Mouse (Mus musculus) heart, adult 2 months (tissue): Measurements from ENCODE around the gene Robo2. TPM values are rescaled to one million over a fixed set of nuclear protein-coding genes. Genes with fewer than 3 reads are reported as not detected.

ENCODE experiments used
- DNase-seq, 2 experiments: peaks; one replicate each; pipeline ENCODE4 v3.0.0; 2021
- H3K27ac ChIP-seq: fragments of 200-600 bp; 2 replicates; pipeline ENCODE4 v1.8.1; 2022
- H3K27me3 ChIP-seq: fragments of 200-500 bp; 2 replicates; pipeline ENCODE4 v1.6.1; 2012; ENCODE audit warnings: mild to moderate bottlenecking, low read length, inconsistent platforms, mixed read lengths; ENCODE audit not compliant: control insufficient read depth, insufficient read depth
- H3K36me3 ChIP-seq: fragments of 200-500 bp; 2 replicates; pipeline ENCODE4 v1.6.1; 2012; ENCODE audit warnings: low read length, inconsistent platforms; ENCODE audit not compliant: control insufficient read depth, insufficient read depth
- H3K4me1 ChIP-seq: fragments of 200-500 bp; 2 replicates; pipeline ENCODE4 v1.6.1; 2011; ENCODE audit warnings: low read length; ENCODE audit not compliant: control insufficient read depth, insufficient read depth
- H3K4me3 ChIP-seq: fragments of 200-600 bp; 2 replicates; pipeline ENCODE4 v1.8.1; 2022
- H3K79me2 ChIP-seq: fragments of 200-500 bp; replicated peaks from 2 replicates; pipeline ENCODE4 v1.6.1; 2012; ENCODE audit warnings: mild to moderate bottlenecking, inconsistent platforms, low read length, moderate library complexity, mixed read lengths; ENCODE audit not compliant: control insufficient read depth, insufficient read depth
- H3K9ac ChIP-seq: fragments of 200-500 bp; 2 replicates; pipeline ENCODE4 v1.6.1; 2012; ENCODE audit warnings: low read depth, mild to moderate bottlenecking, control low read depth, inconsistent platforms, low read length, mixed read lengths
- CTCF ChIP-seq: fragments of 200-600 bp; IDR thresholded peaks from 2 replicates; pipeline ENCODE4 v1.8.1; 2022; ENCODE audit warnings: antibody characterized with exemption, mild to moderate bottlenecking, moderate library complexity
- EP300 ChIP-seq: fragments of 200-500 bp; IDR thresholded peaks from 2 replicates; pipeline ENCODE4 v1.6.1; 2011; ENCODE audit warnings: low read depth, low read length, control low read depth; ENCODE audit not compliant: insufficient read depth
- POLR2A ChIP-seq: fragments of 200-500 bp; IDR thresholded peaks from 2 replicates; pipeline ENCODE4 v1.6.1; 2011; ENCODE audit warnings: mild to moderate bottlenecking, low read depth, low read length, control low read depth; ENCODE audit not compliant: insufficient read depth
- WGBS: fragments of 180-500 bp; shearing (Covaris S2); methylation state at CpG from one replicate; pipeline ENCODE4 v1.1.7; 2018; 5-methylcytosine and 5-hydroxymethylcytosine counted together
- intact Hi-C: fragments of 180-260 bp; cut with DNase I; formaldehyde crosslinking; loops from one replicate; pipeline ENCODE4 v1.15.1; 2025
- polyA plus RNA-seq: library from polyadenylated mRNA; depleted of rRNA; stranded (reverse); fragments of >200 nt; gene quantifications from 2 replicates; pipeline ENCODE4 v1.2.3, GENCODE M21; 2012
- total RNA-seq, 2 experiments: library from RNA; stranded (reverse); gene quantifications; 2 replicates each; pipeline ENCODE4 v1.2.3; 2021

Robo2 gene
- total and polyA plus RNA-seq, 3 experiments, result 0.39 to 1.0 (median 0.70) TPM

GRCm38 (mm10) chr16:74169642-74170041 lies 242.0 kb downstream of the Robo2 start:
- Histone ChIP-seq H3K27ac (no peak overlapping the region), H3K4me1 (no peaks in the 10 kb centered on the region), H3K9ac (no peak overlapping the region), H3K79me2 (no peaks in the 10 kb centered on the region), H3K36me3 (no peaks in the 10 kb centered on the region), H3K4me3 (no peak overlapping the region), H3K27me3 (no peaks in the 10 kb centered on the region)
- TF ChIP-seq CTCF (no peak), POLR2A (no peak), EP300 (no peak)
- WGBS, result 95% methylated on average over 4 of the region's 4 CpGs
- DNase-seq, result no peak
- intact Hi-C loops, result no loop called here

DNA sequence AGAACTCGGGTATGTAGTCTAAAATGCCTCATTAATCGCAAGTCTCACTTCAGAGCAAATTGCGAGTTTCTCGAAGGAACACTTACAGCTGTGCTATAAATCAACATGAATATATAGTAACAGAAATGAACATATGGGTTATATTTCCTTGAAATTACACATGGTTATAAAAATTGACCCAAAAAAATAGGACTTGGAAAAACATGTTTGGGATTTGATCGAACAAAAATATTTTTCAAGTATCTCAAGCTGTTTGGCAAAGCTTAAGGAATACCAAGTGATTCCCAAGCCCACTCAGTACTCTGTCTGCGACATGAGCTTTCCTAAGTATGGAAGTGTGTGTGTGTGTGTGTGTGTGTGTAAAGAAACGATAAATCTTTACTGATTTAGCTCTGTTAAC lies 242.5 kb downstream of the Robo2 start:
- Histone ChIP-seq H3K4me1 (no peaks in the 10 kb centered on the region), H3K27ac (no peak overlapping the region), H3K4me3 (no peak overlapping the region), H3K27me3 (no peaks in the 10 kb centered on the region), H3K9ac (no peak overlapping the region), H3K36me3 (no peaks in the 10 kb centered on the region), H3K79me2 (no peaks in the 10 kb centered on the region)
- 78% methylated on average over 7 of the region's 7 CpGs for WGBS
- DNase-seq, result no peak
- intact Hi-C loops, result no loop called here
- no peak for TF ChIP-seq POLR2A
- TF ChIP-seq CTCF, result no peak
- TF ChIP-seq EP300, result no peak

DNA sequence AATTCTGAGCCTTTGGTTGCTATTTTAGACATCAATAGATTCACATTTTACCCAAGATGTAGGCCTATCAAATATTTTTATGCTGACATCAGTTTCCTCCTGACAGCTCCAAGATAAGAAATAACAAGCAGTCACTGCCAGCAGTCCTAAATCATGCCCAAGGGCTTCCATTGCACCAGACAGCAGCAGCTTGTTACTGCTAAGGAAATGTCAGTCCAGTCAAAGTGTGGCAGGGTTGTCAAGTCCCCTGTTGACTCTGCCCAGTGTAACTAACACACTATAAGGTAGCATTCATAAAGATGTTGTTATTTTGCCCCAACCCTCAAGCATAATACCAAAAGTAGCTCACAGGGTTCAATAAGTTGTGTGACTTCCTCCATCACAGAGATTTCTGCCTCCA lies 243.8 kb downstream of the Robo2 start:
- TF ChIP-seq EP300 (no peak), POLR2A (no peak), CTCF (no peak)
- Histone ChIP-seq H3K4me1 (no peaks in the 10 kb centered on the region), H3K27ac (no peak overlapping the region), H3K4me3 (no peak overlapping the region), H3K9ac (no peak overlapping the region), H3K27me3 (no peaks in the 10 kb centered on the region), H3K79me2 (no peaks in the 10 kb centered on the region), H3K36me3 (no peaks in the 10 kb centered on the region)
- intact Hi-C loops, result no loop called here
- DNase-seq, result no peak

DNA sequence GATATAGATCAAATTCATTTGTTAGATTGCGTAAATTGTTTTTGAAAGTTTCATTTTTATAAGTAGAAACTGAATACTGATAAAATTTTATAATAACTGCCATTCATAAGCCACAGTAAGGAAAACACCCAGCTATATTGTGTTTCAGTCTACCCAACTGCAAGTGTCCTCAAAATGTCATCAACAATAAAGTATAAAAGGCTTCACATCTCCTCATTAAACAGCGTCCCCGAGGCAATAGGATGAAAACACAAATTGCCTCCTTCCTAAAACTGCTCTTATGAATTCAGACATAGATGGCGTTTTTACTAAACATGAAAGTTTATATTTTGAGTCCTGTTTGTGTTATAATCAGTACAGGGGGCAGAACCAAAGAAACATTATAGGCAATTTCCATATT lies 249.6 kb downstream of the Robo2 start:
- H3K79me2 ChIP-seq, result no peaks in the 10 kb centered on the region
- WGBS, result 81% methylated on average over 4 of the region's 4 CpGs
- TF ChIP-seq CTCF (no peak), POLR2A (no peak), EP300 (no peak)
- H3K4me1 ChIP-seq, result no peaks in the 10 kb centered on the region
- intact Hi-C loops, result no loop called here
- no peaks in the 10 kb centered on the region for H3K27me3 ChIP-seq
- no peaks in the 10 kb centered on the region for H3K36me3 ChIP-seq
- H3K27ac ChIP-seq, result no peak overlapping the region
- H3K9ac ChIP-seq, result no peak overlapping the region
- H3K4me3 ChIP-seq, result no peak overlapping the region
- no peak for DNase-seq

- Histone ChIP-seq H3K4me3 (no peak overlapping the region), H3K9ac (no peak overlapping the region), H3K27me3 (no peaks in the 10 kb centered on the region), H3K79me2 (no peaks in the 10 kb centered on the region), H3K27ac (no peak overlapping the region), H3K36me3 (no peaks in the 10 kb centered on the region), H3K4me1 (no peaks in the 10 kb centered on the region)
- no peak for DNase-seq
- 81% methylated on average over 3 of the region's 3 CpGs for WGBS
- intact Hi-C loops, result no loop called here
- TF ChIP-seq POLR2A (no peak), EP300 (no peak), CTCF (no peak)
Observed at GRCm38 (mm10) chr16:74159189-74159588, 252.4 kb downstream of the Robo2 start.

DNA sequence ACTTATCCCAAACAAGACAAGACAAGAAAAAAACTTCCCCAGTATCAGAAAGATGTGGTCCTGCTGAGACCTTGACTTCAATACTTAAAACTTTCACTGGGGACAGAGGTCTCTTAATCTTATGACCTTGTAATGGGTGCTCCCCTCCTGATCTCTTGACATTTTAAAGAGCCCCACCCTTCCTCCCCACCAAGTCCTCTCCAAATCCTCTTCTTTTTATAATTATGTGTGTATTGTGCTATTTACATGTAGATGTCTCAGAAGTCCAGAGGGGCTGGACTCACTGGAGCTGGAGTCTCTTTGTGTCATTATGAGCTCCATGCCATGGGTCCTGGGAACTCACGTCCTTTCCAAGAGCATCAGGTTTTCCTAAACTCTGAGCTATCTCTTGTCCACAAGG lies 275.4 kb downstream of the Robo2 start:
- intact Hi-C loops, result no loop called here
- WGBS, result 83% methylated on average over 1 of the region's 1 CpGs
- Histone ChIP-seq H3K27ac (no peak overlapping the region), H3K27me3 (no peaks in the 10 kb centered on the region), H3K36me3 (no peaks in the 10 kb centered on the region), H3K9ac (no peak overlapping the region), H3K79me2 (no peaks in the 10 kb centered on the region), H3K4me3 (no peak overlapping the region), H3K4me1 (no peaks in the 10 kb centered on the region)
- no peak for DNase-seq
- TF ChIP-seq EP300 (no peak), CTCF (no peak), POLR2A (no peak)
